Mouse (Mus musculus): ENCODE data around the gene Ppp2r1b. TPM values are rescaled to one million over a fixed set of nuclear protein-coding genes. Genes with fewer than 3 reads are reported as not detected.
A peak's percentile ranks its signal among the peaks of the same experiment; 100 is the strongest.

Gene Ppp2r1b
- polyA plus RNA-seq, 1 experiment from 2014 or later: 49.0 TPM

- ATAC-seq (ENCODE audit: insufficient number of reproducible peaks, low FRiP score, low TSS enrichment, low read depth): no peak
- H3K36me3 ChIP-seq: peaks cover 27% of the 10 kb centered on the region
- no peaks in the 10 kb centered on the region for H3K27me3 ChIP-seq
- H3K9me3 ChIP-seq: no peaks in the 10 kb centered on the region
- H3K4me1 ChIP-seq: peaks cover 11% of the 10 kb centered on the region
- H3K4me3 ChIP-seq: no peak overlapping the region
- H3K9ac ChIP-seq: no peak overlapping the region
- peak overlapping the region; percentile 34; the same call in 1 of the 2 replicates for H3K27ac ChIP-seq
- no peak overlapping the region for H3K4me2 ChIP-seq
- 41% methylated on average over 7 of the region's 7 CpGs for WGBS
Measured at GRCm38 (mm10) chr9:50900026-50900920, 55.2 kb downstream of the Ppp2r1b start.

- H3K4me2 ChIP-seq: no peak overlapping the region
- H3K36me3 ChIP-seq: no peaks in the 10 kb centered on the region; the same call in none of the 2 replicates
- peaks cover 11% of the 10 kb centered on the region for H3K4me1 ChIP-seq
- H3K4me3 ChIP-seq: no peak overlapping the region
- no peak for ATAC-seq (ENCODE audit: insufficient number of reproducible peaks, low FRiP score, low TSS enrichment, low read depth)
- H3K27me3 ChIP-seq: no peaks in the 10 kb centered on the region
- H3K9ac ChIP-seq: no peak overlapping the region
- H3K9me3 ChIP-seq: no peaks in the 10 kb centered on the region
- H3K27ac ChIP-seq: no peak overlapping the region
- WGBS: 74% methylated on average over 6 of the region's 6 CpGs
Measured at GRCm38 (mm10) chr9:50904196-50904847, 59.2 kb downstream of the Ppp2r1b start.

GRCm38 (mm10) chr9:50905321-50905720 is 60.2 kb downstream of the Ppp2r1b start:
- 69% methylated on average over 3 of the region's 3 CpGs for WGBS
- no peak overlapping the region for H3K27ac ChIP-seq
- H3K9ac ChIP-seq: no peak overlapping the region
- H3K36me3 ChIP-seq: no peaks in the 10 kb centered on the region; the same call in 1 of the 2 replicates
- no peak overlapping the region for H3K4me3 ChIP-seq
- H3K27me3 ChIP-seq: no peaks in the 10 kb centered on the region
- no peak for ATAC-seq (ENCODE audit: insufficient number of reproducible peaks, low FRiP score, low TSS enrichment, low read depth)
- H3K4me1 ChIP-seq: peaks cover 7% of the 10 kb centered on the region
- no peak overlapping the region for H3K4me2 ChIP-seq
- H3K9me3 ChIP-seq: no peaks in the 10 kb centered on the region

- H3K9me3 ChIP-seq: no peaks in the 10 kb centered on the region
- H3K4me1 ChIP-seq: no peaks in the 10 kb centered on the region
- H3K27me3 ChIP-seq: no peaks in the 10 kb centered on the region
- no peak overlapping the region for H3K4me3 ChIP-seq
- no peak overlapping the region for H3K4me2 ChIP-seq
- H3K9ac ChIP-seq: no peak overlapping the region
- H3K36me3 ChIP-seq: peaks cover 19% of the 10 kb centered on the region
- no peak for ATAC-seq (ENCODE audit: insufficient number of reproducible peaks, low FRiP score, low TSS enrichment, low read depth)
- 88% methylated on average over 7 of the region's 7 CpGs for WGBS
- H3K27ac ChIP-seq: no peak overlapping the region
Measured at GRCm38 (mm10) chr9:50911861-50912515, 66.9 kb downstream of the Ppp2r1b start.

GRCm38 (mm10) chr9:50918131-50918530 is 73.0 kb downstream of the Ppp2r1b start:
- Histone ChIP-seq H3K27ac (no peak overlapping the region), H3K9me3 (no peaks in the 10 kb centered on the region), H3K4me1 (no peaks in the 10 kb centered on the region), H3K9ac (no peak overlapping the region), H3K4me2 (no peak overlapping the region), H3K36me3 (peaks cover 8% of the 10 kb centered on the region; the same call in 1 of the 2 replicates), H3K27me3 (no peaks in the 10 kb centered on the region), H3K4me3 (no peak overlapping the region)
- no peak for ATAC-seq (ENCODE audit: insufficient number of reproducible peaks, low FRiP score, low TSS enrichment, low read depth)
- WGBS: 50% methylated on average over 3 of the region's 3 CpGs

- Histone ChIP-seq H3K27me3 (no peaks in the 10 kb centered on the region), H3K36me3 (peaks cover 8% of the 10 kb centered on the region; the same call in 1 of the 2 replicates), H3K9ac (no peak overlapping the region), H3K4me3 (no peak overlapping the region), H3K4me2 (no peak overlapping the region), H3K4me1 (no peaks in the 10 kb centered on the region), H3K27ac (no peak overlapping the region), H3K9me3 (no peaks in the 10 kb centered on the region)
- WGBS: 95% methylated on average over 2 of the region's 2 CpGs
- no peak for ATAC-seq (ENCODE audit: insufficient number of reproducible peaks, low FRiP score, low TSS enrichment, low read depth)
Measured at GRCm38 (mm10) chr9:50919554-50919953, 74.5 kb downstream of the Ppp2r1b start.

- no peak overlapping the region for H3K27ac ChIP-seq
Measured at GRCm38 (mm10) chr9:50920933-50921895, 76.1 kb downstream of the Ppp2r1b start.

GRCm38 (mm10) chr9:50922363-50923153 is 77.5 kb downstream of the Ppp2r1b start:
- Histone ChIP-seq H3K36me3 (peaks cover 1% of the 10 kb centered on the region; the same call in 1 of the 2 replicates), H3K9ac (no peak overlapping the region), H3K4me3 (no peak overlapping the region), H3K27me3 (no peaks in the 10 kb centered on the region), H3K27ac (no peak overlapping the region), H3K4me1 (no peaks in the 10 kb centered on the region), H3K4me2 (no peak overlapping the region), H3K9me3 (no peaks in the 10 kb centered on the region)
- 67% methylated on average over 5 of the region's 5 CpGs for WGBS
- no peak for ATAC-seq (ENCODE audit: insufficient number of reproducible peaks, low FRiP score, low TSS enrichment, low read depth)

More at GRCm38 (mm10) chr9:50920933-50921895, 76.1 kb downstream of the Ppp2r1b start:
- Histone ChIP-seq H3K9ac (no peak overlapping the region), H3K4me3 (no peak overlapping the region), H3K27me3 (no peaks in the 10 kb centered on the region), H3K36me3 (peaks cover 1% of the 10 kb centered on the region; the same call in 1 of the 2 replicates), H3K9me3 (no peaks in the 10 kb centered on the region), H3K4me2 (no peak overlapping the region), H3K4me1 (no peaks in the 10 kb centered on the region)
- WGBS: 68% methylated on average over 3 of the region's 3 CpGs
- no peak for ATAC-seq (ENCODE audit: insufficient number of reproducible peaks, low FRiP score, low TSS enrichment, low read depth)

- Histone ChIP-seq H3K27ac (no peak overlapping the region), H3K9me3 (no peaks in the 10 kb centered on the region), H3K9ac (no peak overlapping the region)
Measured at GRCm38 (mm10) chr9:50924454-50924853, 79.4 kb downstream of the Ppp2r1b start.

GRCm38 (mm10) chr9:50925801-50926200 is 80.7 kb downstream of the Ppp2r1b start:
- no peak overlapping the region for H3K27ac ChIP-seq
- 80% methylated on average over 4 of the region's 4 CpGs for WGBS

More at GRCm38 (mm10) chr9:50924454-50924853, 79.4 kb downstream of the Ppp2r1b start:
- Histone ChIP-seq H3K4me2 (no peak overlapping the region), H3K4me1 (no peaks in the 10 kb centered on the region), H3K4me3 (no peak overlapping the region), H3K36me3 (peaks cover 5% of the 10 kb centered on the region; the same call in 1 of the 2 replicates), H3K27me3 (no peaks in the 10 kb centered on the region)
- ATAC-seq (ENCODE audit: insufficient number of reproducible peaks, low FRiP score, low TSS enrichment, low read depth): no peak

More at GRCm38 (mm10) chr9:50925801-50926200, 80.7 kb downstream of the Ppp2r1b start:
- H3K4me1 ChIP-seq: no peaks in the 10 kb centered on the region
- no peaks in the 10 kb centered on the region for H3K27me3 ChIP-seq
- ATAC-seq (ENCODE audit: insufficient number of reproducible peaks, low FRiP score, low TSS enrichment, low read depth): no peak
- no peak overlapping the region for H3K4me3 ChIP-seq
- no peaks in the 10 kb centered on the region for H3K9me3 ChIP-seq
- H3K36me3 ChIP-seq: peaks cover 5% of the 10 kb centered on the region; the same call in 1 of the 2 replicates
- H3K4me2 ChIP-seq: no peak overlapping the region
- H3K9ac ChIP-seq: no peak overlapping the region
